ENCODE assay signal across 10 mouse cellular contexts in the genomic region with DNA sequence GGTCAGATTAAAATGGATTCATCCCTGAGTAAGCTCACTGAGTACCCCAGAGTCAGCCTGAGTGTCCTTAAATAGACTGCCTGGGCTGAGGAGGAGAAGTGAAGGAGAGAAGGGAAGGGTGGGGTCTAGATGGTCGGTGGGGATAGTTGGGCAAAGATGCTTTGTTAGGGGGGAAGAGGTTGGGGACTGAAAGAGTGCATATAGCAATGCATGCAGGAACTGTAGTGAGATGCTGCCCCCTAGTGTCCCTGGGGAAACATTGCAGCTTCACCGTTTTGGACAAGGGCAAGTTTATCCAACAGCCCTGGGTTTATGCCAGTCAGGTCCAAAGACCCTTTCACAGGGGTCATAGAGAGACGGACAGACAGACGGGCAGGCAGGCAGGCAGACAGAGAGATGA.
DNase-seq lines count a peak whose midpoint lies in the region; ATAC-seq and TF ChIP-seq lines count a peak whose summit lies in the region.
"Had no signal": no experiment of that assay in that cellular context is flagged by ENCODE, and none has a peak within 500 bp of the region (broad histone marks: within the 10 kb centered on the region; RNA-seq: fewer than 3 reads in every experiment).

No protein-coding gene starts in this region.

- no peak overlapping the region for H3K27ac ChIP-seq in heart, adult 2 months
- H3K27ac ChIP-seq in cerebellum, adult 2 months (ENCODE audit: insufficient read depth, low read length), result no peak overlapping the region
- no peak overlapping the region for H3K27ac ChIP-seq in lung, embryonic 14.5 days (ENCODE audit: low read depth)
- H3K27ac ChIP-seq: heart, embryonic 15.5 days had no signal

- WGBS in heart, adult 2 months, result 8% methylated on average over 4 of the region's 4 CpGs
- WGBS in cerebellum, adult 2 months, result 3% methylated on average over 4 of the region's 4 CpGs
- WGBS in lung, embryonic 14.5 days, result 3% methylated on average over 4 of the region's 4 CpGs

- H3K9ac ChIP-seq in heart, adult 2 months (ENCODE audit: low read depth, low read length), result no peak overlapping the region
- H3K9ac ChIP-seq in lung, embryonic 14.5 days, result no peak overlapping the region
- H3K9ac ChIP-seq: heart, embryonic 15.5 days had no signal

- H3K36me3 ChIP-seq in heart, adult 2 months (ENCODE audit: control insufficient read depth, insufficient read depth, low read length), result no peaks in the 10 kb centered on the region
- H3K36me3 ChIP-seq in lung, embryonic 14.5 days (ENCODE audit: insufficient read depth), result no peaks in the 10 kb centered on the region
- H3K36me3 ChIP-seq: heart, embryonic 15.5 days had no signal

- H3K4me3 ChIP-seq in heart, adult 2 months, result no peak overlapping the region
- H3K4me3 ChIP-seq in cerebellum, adult 2 months (replicated peaks; ENCODE audit: insufficient read depth, low read depth, low read length), result no peak overlapping the region
- no peak overlapping the region for H3K4me3 ChIP-seq in lung, embryonic 14.5 days (ENCODE audit: low read depth, low read length)
- H3K4me3 ChIP-seq: heart, embryonic 15.5 days; myocyte had no signal

- intact Hi-C loops in heart, adult 2 months (cut with DNase I), result no loop called here

- TF ChIP-seq EP300 in heart, adult 2 months (IDR thresholded peaks at IDR 0.05; ENCODE audit: insufficient read depth, low read depth, low read length), result no peak

- no peaks in the 10 kb centered on the region for H3K9me3 ChIP-seq in lung, embryonic 14.5 days (ENCODE audit: low read depth, low read length)
- H3K9me3 ChIP-seq: heart, embryonic 15.5 days had no signal

- peak in 1 of 2 experiments; percentile 6 for DNase-seq in heart, adult 2 months
- no peak for DNase-seq in heart, adult 11 months
- DNase-seq in right cerebral cortex, postnatal 14 days, result peak; percentile 47
- no peak for DNase-seq in right cerebral cortex, postnatal 36 days (ENCODE audit: low spot score in 2 of 2)
- DNase-seq in cerebellum, adult 2 months, result peak; percentile 18 to 51
- peak; percentile 82 for DNase-seq in lung, embryonic 14.5 days
- DNase-seq in T-cell, adult 2 months (ENCODE audit: low spot score), result no peak

- no peak overlapping the region for H3K4me2 ChIP-seq in lung, embryonic 14.5 days
- H3K4me2 ChIP-seq: heart, embryonic 15.5 days had no signal

- TF ChIP-seq CTCF in heart, adult 2 months (IDR thresholded peaks at IDR 0.05), result peak; percentile 84
- peak; percentile 93 for TF ChIP-seq CTCF in cerebellum, adult 2 months (IDR thresholded peaks at IDR 0.05; ENCODE audit: borderline replicate concordance, insufficient read depth, low read depth, low read length)
- TF ChIP-seq CTCF in lung, embryonic 14.5 days (IDR thresholded peaks at IDR 0.05; ENCODE audit: low read depth), result peak; percentile 92

- no peaks in the 10 kb centered on the region for H3K79me2 ChIP-seq in heart, adult 2 months (replicated peaks; ENCODE audit: control insufficient read depth, insufficient read depth, low read length)

- TF ChIP-seq POLR2A in heart, adult 2 months (IDR thresholded peaks at IDR 0.05; ENCODE audit: insufficient read depth, low read depth, low read length), result no peak
- TF ChIP-seq POLR2A in cerebellum, adult 2 months (IDR thresholded peaks at IDR 0.05; ENCODE audit: borderline replicate concordance, insufficient read depth, low read length), result no peak

- H3K27me3 ChIP-seq in heart, adult 2 months (ENCODE audit: control insufficient read depth, insufficient read depth, low read length), result no peaks in the 10 kb centered on the region
- H3K27me3 ChIP-seq in cerebellum, adult 2 months (ENCODE audit: control insufficient read depth, insufficient read depth, low read length), result no peaks in the 10 kb centered on the region
- no peaks in the 10 kb centered on the region for H3K27me3 ChIP-seq in lung, embryonic 14.5 days (ENCODE audit: insufficient read depth, low read length)

- ATAC-seq in granulocyte monocyte progenitor cell, adult 5-6 weeks (replicated peaks; ENCODE audit: poor library complexity, severe bottlenecking), result peak; percentile 40; the same call in 1 of the 2 replicates
- ATAC-seq in lung, embryonic 14.5 days (ENCODE audit: insufficient read depth), result peak; percentile 38; the same call in 1 of the 2 replicates

- H3K4me1 ChIP-seq in heart, adult 2 months (ENCODE audit: control insufficient read depth, insufficient read depth, low read length), result no peaks in the 10 kb centered on the region
- no peaks in the 10 kb centered on the region for H3K4me1 ChIP-seq in cerebellum, adult 2 months (ENCODE audit: control insufficient read depth, insufficient read depth, low read length)
- no peaks in the 10 kb centered on the region for H3K4me1 ChIP-seq in lung, embryonic 14.5 days (ENCODE audit: insufficient read depth)
- H3K4me1 ChIP-seq: heart, embryonic 15.5 days had no signal

Comparison
In these comparisons a context has a peak if more than half of its experiments do, and no peak if none do; other contexts are left out.
1. DNase-seq: peak in right cerebral cortex, postnatal 14 days (single experiment), cerebellum, adult 2 months (2 of 2) and lung, embryonic 14.5 days (single experiment); none in heart, adult 11 months (single experiment), right cerebral cortex, postnatal 36 days (0 of 2) and T-cell, adult 2 months (single experiment).
2. Peak in every context shown above with its lines, with median percentiles within 50 percentile points of each other: CTCF ChIP-seq.